Mouse (Mus musculus): ENCODE data around the gene Tpk1. TPM values are rescaled to one million over a fixed set of nuclear protein-coding genes. Genes with fewer than 3 reads are reported as not detected.

Tpk1 gene
- polyA plus RNA-seq (2012; ENCODE audit: insufficient read depth, insufficient read length, missing spikeins), result 5.0 TPM in 2 replicates

GRCm38 (mm10) chr6:43665677-43666546 is at the start of gene Tpk1:
Gene Tpk1 (minus strand): TSS chr6:43666278.
- Histone ChIP-seq H3K4me1 (ENCODE audit: control insufficient read depth, insufficient read depth, insufficient read length, low read length) (peaks cover 2% of the 10 kb centered on the region; the same call in 1 of the 2 replicates), H3K27ac (replicated peaks; ENCODE audit: low read depth, low read length) (peak within 1 kb of the TSS; percentile 57), H3K4me3 (ENCODE audit: insufficient read depth, low read depth, low read length) (peak within 1 kb of the TSS; percentile 56)

GRCm38 (mm10) chr6:43702810-43703614 is 36.9 kb upstream of the Tpk1 start:
- Histone ChIP-seq H3K27ac (replicated peaks; ENCODE audit: low read depth, low read length) (no peak overlapping the region), H3K4me3 (ENCODE audit: insufficient read depth, low read depth, low read length) (no peak overlapping the region), H3K4me1 (ENCODE audit: control insufficient read depth, insufficient read depth, insufficient read length, low read length) (no peaks in the 10 kb centered on the region)

- Histone ChIP-seq H3K27ac (replicated peaks; ENCODE audit: low read depth, low read length) (no peak overlapping the region), H3K4me3 (ENCODE audit: insufficient read depth, low read depth, low read length) (no peak overlapping the region), H3K4me1 (ENCODE audit: control insufficient read depth, insufficient read depth, insufficient read length, low read length) (no peaks in the 10 kb centered on the region)
Measured at GRCm38 (mm10) chr6:43691863-43692262, 25.8 kb upstream of the Tpk1 start.

- H3K27ac ChIP-seq (replicated peaks; ENCODE audit: low read depth, low read length), result no peak overlapping the region
- H3K4me1 ChIP-seq (ENCODE audit: control insufficient read depth, insufficient read depth, insufficient read length, low read length), result no peaks in the 10 kb centered on the region
- no peak overlapping the region for H3K4me3 ChIP-seq (ENCODE audit: insufficient read depth, low read depth, low read length)
Measured at GRCm38 (mm10) chr6:43685985-43686384, 19.9 kb upstream of the Tpk1 start.

- H3K4me1 ChIP-seq (ENCODE audit: control insufficient read depth, insufficient read depth, insufficient read length, low read length), result no peaks in the 10 kb centered on the region
- H3K4me3 ChIP-seq (ENCODE audit: insufficient read depth, low read depth, low read length), result no peak overlapping the region
Measured at GRCm38 (mm10) chr6:43682535-43682934, 16.5 kb upstream of the Tpk1 start.

GRCm38 (mm10) chr6:43678689-43679212 is 12.7 kb upstream of the Tpk1 start:
- H3K4me3 ChIP-seq (ENCODE audit: insufficient read depth, low read depth, low read length), result no peak overlapping the region
- no peaks in the 10 kb centered on the region for H3K4me1 ChIP-seq (ENCODE audit: control insufficient read depth, insufficient read depth, insufficient read length, low read length)
- no peak overlapping the region for H3K27ac ChIP-seq (replicated peaks; ENCODE audit: low read depth, low read length)

More at GRCm38 (mm10) chr6:43682535-43682934, 16.5 kb upstream of the Tpk1 start:
- H3K27ac ChIP-seq (replicated peaks; ENCODE audit: low read depth, low read length), result no peak overlapping the region

- H3K4me3 ChIP-seq (ENCODE audit: insufficient read depth, low read depth, low read length), result no peak overlapping the region
- H3K27ac ChIP-seq (replicated peaks; ENCODE audit: low read depth, low read length), result no peak overlapping the region
- H3K4me1 ChIP-seq (ENCODE audit: control insufficient read depth, insufficient read depth, insufficient read length, low read length), result no peaks in the 10 kb centered on the region
Measured at GRCm38 (mm10) chr6:43677566-43677965, 11.5 kb upstream of the Tpk1 start.

GRCm38 (mm10) chr6:43676139-43676538 is 10.1 kb upstream of the Tpk1 start:
- Histone ChIP-seq H3K27ac (replicated peaks; ENCODE audit: low read depth, low read length) (no peak overlapping the region), H3K4me3 (ENCODE audit: insufficient read depth, low read depth, low read length) (no peak overlapping the region), H3K4me1 (ENCODE audit: control insufficient read depth, insufficient read depth, insufficient read length, low read length) (no peaks in the 10 kb centered on the region)

- Histone ChIP-seq H3K4me1 (ENCODE audit: control insufficient read depth, insufficient read depth, insufficient read length, low read length) (no peaks in the 10 kb centered on the region), H3K27ac (replicated peaks; ENCODE audit: low read depth, low read length) (no peak overlapping the region), H3K4me3 (ENCODE audit: insufficient read depth, low read depth, low read length) (no peak overlapping the region)
Measured at GRCm38 (mm10) chr6:43674986-43675760, 9.1 kb upstream of the Tpk1 start.

- H3K4me1 ChIP-seq (ENCODE audit: control insufficient read depth, insufficient read depth, insufficient read length, low read length), result peaks cover 2% of the 10 kb centered on the region; the same call in 1 of the 2 replicates
- H3K27ac ChIP-seq (replicated peaks; ENCODE audit: low read depth, low read length), result no peak overlapping the region
- H3K4me3 ChIP-seq (ENCODE audit: insufficient read depth, low read depth, low read length), result no peak overlapping the region
Measured at GRCm38 (mm10) chr6:43670939-43671338, 4.9 kb upstream of the Tpk1 start.

GRCm38 (mm10) chr6:43667681-43668080 is 1.6 kb upstream of the Tpk1 start:
- H3K27ac ChIP-seq (replicated peaks; ENCODE audit: low read depth, low read length), result no peak overlapping the region
- H3K4me1 ChIP-seq (ENCODE audit: control insufficient read depth, insufficient read depth, insufficient read length, low read length), result peaks cover 2% of the 10 kb centered on the region; the same call in 1 of the 2 replicates
- H3K4me3 ChIP-seq (ENCODE audit: insufficient read depth, low read depth, low read length), result no peak overlapping the region

- Histone ChIP-seq H3K4me3 (ENCODE audit: insufficient read depth, low read depth, low read length) (peak overlapping the region; percentile 56), H3K27ac (replicated peaks; ENCODE audit: low read depth, low read length) (no peak overlapping the region), H3K4me1 (ENCODE audit: control insufficient read depth, insufficient read depth, insufficient read length, low read length) (peaks cover 2% of the 10 kb centered on the region; the same call in 1 of the 2 replicates)
Measured at GRCm38 (mm10) chr6:43666611-43667400, 728 bp upstream of the Tpk1 start.

GRCm38 (mm10) chr6:43661822-43662221 is 4.3 kb downstream of the Tpk1 start:
- Histone ChIP-seq H3K27ac (replicated peaks; ENCODE audit: low read depth, low read length) (no peak overlapping the region), H3K4me3 (ENCODE audit: insufficient read depth, low read depth, low read length) (no peak overlapping the region), H3K4me1 (ENCODE audit: control insufficient read depth, insufficient read depth, insufficient read length, low read length) (peaks cover 2% of the 10 kb centered on the region; the same call in 1 of the 2 replicates)

- Histone ChIP-seq H3K4me3 (ENCODE audit: insufficient read depth, low read depth, low read length) (no peak overlapping the region), H3K4me1 (ENCODE audit: control insufficient read depth, insufficient read depth, insufficient read length, low read length) (no peaks in the 10 kb centered on the region), H3K27ac (replicated peaks; ENCODE audit: low read depth, low read length) (no peak overlapping the region)
Measured at GRCm38 (mm10) chr6:43658290-43658689, 7.8 kb downstream of the Tpk1 start.
